Mouse (Mus musculus): ENCODE measurements around the gene Stx8.
A peak's percentile ranks its signal among the peaks of the same experiment; 100 is the strongest.

Stx8 gene

GRCm38 (mm10) chr11:67975252-67975651 lies 9.3 kb downstream of the Stx8 start:
- DNase-seq (ENCODE audit: low spot score in 2 of 2) = no peak

- DNase-seq (ENCODE audit: low spot score in 2 of 2) = no peak
Measured at GRCm38 (mm10) chr11:67983564-67983963, 17.6 kb downstream of the Stx8 start.

GRCm38 (mm10) chr11:67991240-67991639 lies 25.2 kb downstream of the Stx8 start:
- DNase-seq (ENCODE audit: low spot score in 2 of 2) = no peak

- DNase-seq (ENCODE audit: low spot score in 2 of 2) = no peak
Measured at GRCm38 (mm10) chr11:67995965-67996364, 30.0 kb downstream of the Stx8 start.

GRCm38 (mm10) chr11:67998905-67999304 lies 32.9 kb downstream of the Stx8 start:
- DNase-seq (ENCODE audit: low spot score in 2 of 2) = no peak

GRCm38 (mm10) chr11:67999629-68000028 lies 33.6 kb downstream of the Stx8 start:
- no peak for DNase-seq (ENCODE audit: low spot score in 2 of 2)

- peak; percentile 26 to 71 for DNase-seq (ENCODE audit: low spot score in 2 of 2)
Measured at GRCm38 (mm10) chr11:68004191-68004590, 38.2 kb downstream of the Stx8 start.

GRCm38 (mm10) chr11:68006216-68006789 lies 40.3 kb downstream of the Stx8 start:
- DNase-seq (ENCODE audit: low spot score in 2 of 2) = no peak

GRCm38 (mm10) chr11:68007645-68008044 lies 41.7 kb downstream of the Stx8 start:
- no peak for DNase-seq (ENCODE audit: low spot score in 2 of 2)

- no peak for DNase-seq (ENCODE audit: low spot score in 2 of 2)
Measured at GRCm38 (mm10) chr11:68009377-68009776, 43.4 kb downstream of the Stx8 start.

GRCm38 (mm10) chr11:68012207-68012606 lies 46.2 kb downstream of the Stx8 start:
- DNase-seq (ENCODE audit: low spot score in 2 of 2) = no peak

GRCm38 (mm10) chr11:68018191-68018590 lies 52.2 kb downstream of the Stx8 start:
- DNase-seq (ENCODE audit: low spot score in 2 of 2) = no peak

- DNase-seq (ENCODE audit: low spot score in 2 of 2) = no peak
Measured at GRCm38 (mm10) chr11:68019156-68019555, 53.2 kb downstream of the Stx8 start.

GRCm38 (mm10) chr11:68021976-68022375 lies 56.0 kb downstream of the Stx8 start:
- no peak for DNase-seq (ENCODE audit: low spot score in 2 of 2)

- no peak for DNase-seq (ENCODE audit: low spot score in 2 of 2)
Measured at GRCm38 (mm10) chr11:68022895-68023294, 56.9 kb downstream of the Stx8 start.

GRCm38 (mm10) chr11:68023811-68024369 lies 57.9 kb downstream of the Stx8 start:
- no peak for DNase-seq (ENCODE audit: low spot score in 2 of 2)

GRCm38 (mm10) chr11:68026590-68026989 lies 60.6 kb downstream of the Stx8 start:
- DNase-seq (ENCODE audit: low spot score in 2 of 2) = no peak

GRCm38 (mm10) chr11:68029079-68029478 lies 63.1 kb downstream of the Stx8 start:
- DNase-seq (ENCODE audit: low spot score in 2 of 2) = no peak

- DNase-seq (ENCODE audit: low spot score in 2 of 2) = no peak
Measured at GRCm38 (mm10) chr11:68029871-68030270, 63.9 kb downstream of the Stx8 start.

GRCm38 (mm10) chr11:68030771-68031170 lies 64.8 kb downstream of the Stx8 start:
- DNase-seq (ENCODE audit: low spot score in 2 of 2) = no peak

GRCm38 (mm10) chr11:68032448-68032847 lies 66.5 kb downstream of the Stx8 start:
- DNase-seq (ENCODE audit: low spot score in 2 of 2) = no peak

GRCm38 (mm10) chr11:68033331-68033926 lies 67.4 kb downstream of the Stx8 start:
- DNase-seq (ENCODE audit: low spot score in 2 of 2) = no peak

- DNase-seq (ENCODE audit: low spot score in 2 of 2) = no peak
Measured at GRCm38 (mm10) chr11:68034422-68034821, 68.4 kb downstream of the Stx8 start.
